Mouse (Mus musculus): ENCODE measurements at regions not wholly inside any gene's neighbourhood (a gene's known extent, or its start where the extent isn't known, plus 50 kb on each side); places are given as distances from the start of the nearest gene placed in this dataset.

GRCm38 (mm10) chr2:114805436-114806047, 150.8 kb upstream of the Dph6 start:
- no peak for TF ChIP-seq GATA4 (IDR thresholded peaks at IDR 0.05; ENCODE audit: insufficient replicate concordance, low read length)

- TF ChIP-seq GATA4 (IDR thresholded peaks at IDR 0.05; ENCODE audit: insufficient replicate concordance, low read length), result no peak
These were observed 153.3 kb upstream of the Dph6 start for GRCm38 (mm10) chr2:114808046-114808445.

DNA sequence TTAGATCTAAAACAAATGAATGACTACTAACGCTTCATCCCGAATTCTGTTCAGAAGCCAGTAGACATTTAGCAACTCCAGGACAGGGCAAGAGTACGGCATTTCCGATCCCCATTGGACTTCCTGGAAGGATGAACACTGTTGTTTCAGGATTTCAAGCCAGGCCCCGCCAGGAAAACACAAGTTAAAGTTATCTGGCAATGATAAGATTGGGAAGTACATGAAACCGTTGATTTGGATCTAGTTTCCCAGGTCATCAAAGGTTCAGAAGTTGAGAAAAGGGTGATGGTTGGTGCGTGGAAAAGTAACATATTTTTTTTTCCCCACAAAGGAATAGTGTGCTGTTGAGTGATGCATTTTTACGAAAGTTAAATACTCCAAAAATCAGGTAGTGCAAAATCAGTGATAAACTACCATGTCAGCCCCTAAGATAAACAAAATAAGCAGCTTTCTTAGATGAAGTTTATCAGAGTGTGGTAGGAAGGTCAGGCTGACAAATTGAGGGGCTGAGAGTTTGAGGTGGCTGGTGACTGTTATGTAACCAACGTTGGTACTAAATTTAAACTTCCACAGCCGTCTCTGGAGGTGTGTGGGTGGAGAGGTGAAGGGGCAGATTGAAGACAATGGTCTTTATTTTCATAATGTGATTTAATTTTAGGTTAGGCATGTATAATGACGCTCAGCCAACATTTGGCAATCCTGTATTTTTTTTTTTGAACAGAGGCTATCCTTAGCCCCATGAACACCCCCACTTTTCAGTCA, 157.6 kb upstream of the Dph6 start:
- peak; percentile 96 for TF ChIP-seq GATA4 (IDR thresholded peaks at IDR 0.05; ENCODE audit: insufficient replicate concordance, low read length)

GRCm38 (mm10) chr2:114812903-114813290, 158.1 kb upstream of the Dph6 start:
- TF ChIP-seq GATA4 (IDR thresholded peaks at IDR 0.05; ENCODE audit: insufficient replicate concordance, low read length), result no peak

DNA sequence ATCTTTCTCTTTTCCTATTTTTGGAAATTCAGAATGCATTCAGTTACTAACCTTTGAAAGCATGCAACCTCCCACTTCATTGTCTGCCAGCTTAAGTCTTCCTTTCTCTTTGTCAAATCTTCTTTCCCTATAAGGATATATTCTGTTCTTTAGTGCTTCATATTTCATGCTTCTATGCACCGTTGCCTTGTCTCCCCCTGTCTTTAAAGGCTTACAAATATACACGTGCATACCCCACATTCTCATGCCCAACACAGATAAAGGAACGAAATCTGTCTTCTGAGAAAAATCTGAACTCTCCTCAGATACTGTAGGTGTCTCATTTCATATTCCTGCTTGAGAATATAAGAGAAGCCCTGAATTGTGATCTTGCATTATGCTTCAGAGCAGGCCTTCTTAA, 167.9 kb upstream of the Dph6 start:
- TF ChIP-seq GATA4 (IDR thresholded peaks at IDR 0.05; ENCODE audit: insufficient replicate concordance, low read length), result no peak

DNA sequence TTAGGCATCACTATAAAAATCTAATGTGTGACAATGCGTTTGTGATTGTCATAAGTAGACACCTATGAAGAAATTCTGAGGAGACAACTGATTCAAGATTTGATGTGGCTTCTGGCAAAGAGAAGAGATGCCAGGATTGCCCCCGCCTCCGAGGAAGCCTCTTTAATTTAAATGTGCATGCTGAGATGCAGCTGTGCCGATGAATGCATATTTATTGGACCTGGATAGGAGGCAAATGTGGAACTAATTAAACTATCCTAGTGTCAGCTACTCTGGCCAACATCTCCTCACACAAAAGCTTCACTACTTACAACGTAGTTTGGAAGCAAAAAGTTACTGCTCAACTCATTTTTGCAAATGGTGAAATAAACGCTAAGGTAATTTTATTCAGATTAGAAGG, 173.4 kb upstream of the Dph6 start:
- TF ChIP-seq GATA4 (IDR thresholded peaks at IDR 0.05; ENCODE audit: insufficient replicate concordance, low read length), result no peak

- peak; percentile 47; the same call in 1 of the 2 replicates for TF ChIP-seq GATA4 (IDR thresholded peaks at IDR 0.05; ENCODE audit: insufficient replicate concordance, low read length)
These were observed 180.9 kb upstream of the Dph6 start for GRCm38 (mm10) chr2:114835694-114836093.

DNA sequence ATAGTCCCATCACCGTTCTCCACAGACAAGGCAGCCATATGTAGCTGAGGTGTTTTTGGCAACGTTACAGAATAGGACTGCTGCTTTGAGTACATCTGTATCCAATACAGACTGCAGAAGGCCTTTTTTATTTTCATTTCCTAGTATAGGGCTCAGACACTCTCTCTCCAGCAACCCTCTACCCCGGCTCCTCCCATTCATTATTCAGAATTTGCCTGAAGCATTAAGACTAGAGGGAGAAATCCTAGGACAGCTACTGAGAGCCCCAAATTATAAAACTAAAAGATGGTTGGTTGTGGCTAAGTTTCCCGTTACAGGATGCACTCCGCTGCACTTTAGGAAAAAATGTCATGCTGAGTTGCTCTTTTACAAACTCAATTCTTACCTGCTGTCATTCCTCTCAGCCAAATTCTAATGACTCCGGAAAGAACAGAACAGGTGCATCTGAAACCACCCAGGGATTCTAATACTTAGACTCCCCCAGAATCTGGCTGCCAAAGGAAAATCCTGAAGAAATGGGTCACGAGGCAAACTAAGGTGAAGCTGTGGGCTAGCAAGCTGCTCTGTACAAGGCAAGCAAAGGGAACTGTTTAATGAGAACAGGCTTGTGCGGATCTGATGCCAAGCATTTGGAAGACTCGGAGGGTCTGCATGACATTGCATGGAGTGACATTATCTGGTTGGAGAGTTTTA, 189.1 kb upstream of the Dph6 start:
- no peak for TF ChIP-seq GATA4 (IDR thresholded peaks at IDR 0.05; ENCODE audit: insufficient replicate concordance, low read length)

DNA sequence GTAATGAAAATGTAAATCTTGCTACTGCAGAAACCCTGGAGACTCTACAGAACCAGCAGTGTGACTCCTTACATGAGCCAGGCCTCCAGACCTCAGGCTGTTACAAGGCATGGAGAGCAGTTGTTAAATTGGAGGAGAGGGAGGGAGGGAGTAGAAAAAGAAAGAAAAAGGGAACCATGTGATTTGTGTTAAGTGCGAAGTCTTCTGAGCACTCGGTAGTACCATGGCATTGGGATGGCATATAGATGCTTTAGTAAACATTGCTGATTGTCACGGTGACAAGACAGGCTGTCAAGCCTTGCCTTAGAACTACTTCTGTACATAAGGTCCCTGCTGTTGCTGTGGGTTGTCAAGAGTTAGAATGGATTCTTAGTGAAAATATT, 189.6 kb upstream of the Dph6 start:
- no peak for TF ChIP-seq GATA4 (IDR thresholded peaks at IDR 0.05; ENCODE audit: insufficient replicate concordance, low read length)

- TF ChIP-seq GATA4 (IDR thresholded peaks at IDR 0.05; ENCODE audit: insufficient replicate concordance, low read length), result no peak
These were observed 193.7 kb upstream of the Dph6 start for GRCm38 (mm10) chr2:114848439-114848838.

GRCm38 (mm10) chr2:114848914-114849313, 194.2 kb upstream of the Dph6 start:
- TF ChIP-seq GATA4 (IDR thresholded peaks at IDR 0.05; ENCODE audit: insufficient replicate concordance, low read length), result no peak

GRCm38 (mm10) chr2:114853715-114854530, 199.2 kb upstream of the Dph6 start:
- no peak for TF ChIP-seq GATA4 (IDR thresholded peaks at IDR 0.05; ENCODE audit: insufficient replicate concordance, low read length)

DNA sequence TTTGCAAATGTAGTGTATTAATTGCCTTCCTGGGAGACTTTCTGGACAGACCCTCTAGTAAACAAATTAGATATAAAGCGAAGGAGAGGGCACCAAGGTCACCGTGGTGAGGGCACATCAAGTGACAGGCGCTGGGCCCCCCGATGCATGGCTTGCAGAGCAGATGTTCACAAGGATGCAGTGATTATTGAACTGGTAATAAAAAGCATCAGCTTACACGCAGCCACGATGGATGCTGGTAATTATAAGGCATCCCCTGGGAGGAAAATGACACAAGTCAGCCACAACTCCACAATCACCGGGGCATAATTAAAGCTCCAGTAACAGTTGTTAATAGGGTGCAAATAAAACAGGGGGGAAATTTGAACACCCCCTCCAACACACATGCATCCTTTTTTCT, 217.5 kb upstream of the Dph6 start:
- TF ChIP-seq GATA4 (IDR thresholded peaks at IDR 0.05; ENCODE audit: insufficient replicate concordance, low read length), result no peak

DNA sequence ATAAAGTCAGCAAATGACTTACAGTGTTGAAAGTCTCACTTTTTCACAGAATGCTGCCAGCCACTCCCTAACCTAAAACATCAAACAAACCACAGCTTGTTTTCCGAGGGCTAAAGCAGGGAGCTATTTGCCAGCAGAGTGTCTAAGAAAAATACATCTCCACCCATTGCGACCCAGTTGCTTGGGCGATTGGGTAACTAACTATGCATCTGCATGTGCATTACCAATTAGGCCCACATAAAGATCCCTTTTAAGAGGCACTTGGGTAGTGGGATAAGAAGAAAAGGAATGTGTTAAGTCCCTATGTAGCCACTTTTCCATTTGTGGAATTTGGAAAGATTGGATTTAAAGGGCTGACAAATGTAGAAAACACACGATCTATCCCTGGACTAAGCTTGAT, 218.3 kb upstream of the Dph6 start:
- TF ChIP-seq GATA4 (IDR thresholded peaks at IDR 0.05; ENCODE audit: insufficient replicate concordance, low read length), result no peak

DNA sequence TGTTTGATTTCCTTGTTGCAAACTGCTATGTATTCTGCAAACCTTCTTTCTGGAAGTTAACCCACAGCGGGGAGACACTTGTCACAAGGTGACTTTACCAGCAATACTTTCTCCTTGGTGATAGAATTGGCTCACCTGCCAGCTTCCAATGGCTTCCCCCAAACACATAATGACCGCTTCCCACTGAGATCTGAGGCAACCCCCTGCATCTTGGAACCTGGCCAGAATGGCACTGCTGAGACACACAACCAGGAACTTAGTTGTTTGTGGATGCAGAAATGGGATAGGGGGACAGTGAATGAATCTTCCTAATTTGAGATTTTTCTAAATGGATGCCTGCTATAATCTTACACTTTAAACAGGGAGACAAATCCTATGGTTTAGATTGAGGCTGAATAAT, 224.3 kb upstream of the Dph6 start:
- TF ChIP-seq GATA4 (IDR thresholded peaks at IDR 0.05; ENCODE audit: insufficient replicate concordance, low read length), result no peak
